Mouse (Mus musculus): ENCODE data around the gene Ahnak2. TPM values are rescaled to one million over a fixed set of nuclear protein-coding genes. Genes with fewer than 3 reads are reported as not detected.
A peak's percentile ranks its signal among the peaks of the same experiment; 100 is the strongest.
"Not testable (repeated sequence)": the region's sequence is repeated elsewhere in the genome, so short reads cannot be mapped to it uniquely, and the experiment has no call there.

Ahnak2 gene
- polyA plus RNA-seq, 1 experiment from 2014 or later = 1.2 TPM

- no peak overlapping the region for H3K4me3 ChIP-seq
- no peak for ATAC-seq (ENCODE audit: insufficient number of reproducible peaks, insufficient read depth, low FRiP score, low TSS enrichment, low read depth)
- H3K9me3 ChIP-seq = no peaks in the 10 kb centered on the region
- H3K27ac ChIP-seq = no peak overlapping the region
- H3K4me1 ChIP-seq = peaks cover 37% of the 10 kb centered on the region
- no peak overlapping the region for H3K9ac ChIP-seq
- H3K36me3 ChIP-seq = peaks cover 85% of the 10 kb centered on the region
- H3K4me2 ChIP-seq = no peak overlapping the region
- whole genome bisulfite sequencing = 88% methylated on average over 12 of the region's 12 CpGs
- H3K27me3 ChIP-seq = no peaks in the 10 kb centered on the region
Observed at GRCm38 (mm10) chr12:112820401-112820999, 18.0 kb upstream of the Ahnak2 start.

GRCm38 (mm10) chr12:112819057-112819662 is 16.7 kb upstream of the Ahnak2 start:
- 92% methylated on average over 8 of the region's 8 CpGs for WGBS
- no peak overlapping the region for H3K4me2 ChIP-seq

GRCm38 (mm10) chr12:112816866-112817265 is 14.4 kb upstream of the Ahnak2 start:
- H3K27me3 ChIP-seq; H3K27ac ChIP-seq; H3K9me3 ChIP-seq; H3K9ac ChIP-seq; H3K4me3 ChIP-seq; H3K4me2 ChIP-seq; ATAC-seq (ENCODE audit: insufficient number of reproducible peaks, insufficient read depth, low FRiP score, low TSS enrichment, low read depth): not testable (repeated sequence)
- H3K36me3 ChIP-seq = peaks cover 80% of the 10 kb centered on the region
- 83% methylated on average over 7 of the region's 7 CpGs for WGBS
- 0 out of 2 replicates have a peak, but pooled peaks cover 10% of the 10 kb centered on the region for H3K4me1 ChIP-seq

More at GRCm38 (mm10) chr12:112819057-112819662, 16.7 kb upstream of the Ahnak2 start:
- Histone ChIP-seq H3K27ac (no peak overlapping the region), H3K27me3 (no peaks in the 10 kb centered on the region), H3K9me3 (no peaks in the 10 kb centered on the region), H3K9ac (no peak overlapping the region), H3K4me3 (no peak overlapping the region), H3K4me1 (peaks cover 29% of the 10 kb centered on the region), H3K36me3 (peaks cover 88% of the 10 kb centered on the region)
- ATAC-seq (ENCODE audit: insufficient number of reproducible peaks, insufficient read depth, low FRiP score, low TSS enrichment, low read depth) = no peak

- ATAC-seq (ENCODE audit: insufficient number of reproducible peaks, insufficient read depth, low FRiP score, low TSS enrichment, low read depth) = no peak
- Histone ChIP-seq H3K27me3 (no peaks in the 10 kb centered on the region), H3K4me2 (no peak overlapping the region), H3K4me1 (0 out of 2 replicates have a peak, but pooled peaks cover 5% of the 10 kb centered on the region), H3K4me3 (no peak overlapping the region), H3K36me3 (peaks cover 75% of the 10 kb centered on the region), H3K27ac (no peak overlapping the region), H3K9me3 (no peaks in the 10 kb centered on the region), H3K9ac (no peak overlapping the region)
- WGBS = 54% methylated on average over 4 of the region's 4 CpGs
Observed at GRCm38 (mm10) chr12:112816294-112816693, 13.8 kb upstream of the Ahnak2 start.

- H3K4me2 ChIP-seq = no peak overlapping the region
- H3K9ac ChIP-seq = no peak overlapping the region
- 68% methylated on average over 14 of the region's 14 CpGs for WGBS
- peak overlapping the region; percentile 66; the same call in 1 of the 2 replicates for H3K27ac ChIP-seq
- H3K4me3 ChIP-seq = no peak overlapping the region
- 0 out of 2 replicates have a peak, but pooled peaks have one; percentile 21 for ATAC-seq (ENCODE audit: insufficient number of reproducible peaks, insufficient read depth, low FRiP score, low TSS enrichment, low read depth)
- H3K27me3 ChIP-seq = no peaks in the 10 kb centered on the region
- H3K4me1 ChIP-seq = peaks cover 9% of the 10 kb centered on the region
- peaks cover 62% of the 10 kb centered on the region for H3K36me3 ChIP-seq
- no peaks in the 10 kb centered on the region for H3K9me3 ChIP-seq
Observed at GRCm38 (mm10) chr12:112814682-112815470, 12.4 kb upstream of the Ahnak2 start.

- H3K27me3 ChIP-seq = 0 out of 2 replicates have a peak, but pooled peaks cover 6% of the 10 kb centered on the region
- no peak overlapping the region for H3K4me3 ChIP-seq
- no peak for ATAC-seq (ENCODE audit: insufficient number of reproducible peaks, insufficient read depth, low FRiP score, low TSS enrichment, low read depth)
- H3K36me3 ChIP-seq = peaks cover 47% of the 10 kb centered on the region
- peaks cover 19% of the 10 kb centered on the region for H3K4me1 ChIP-seq
- H3K27ac ChIP-seq = no peak overlapping the region
- WGBS = 79% methylated on average over 7 of the region's 7 CpGs
- no peak overlapping the region for H3K4me2 ChIP-seq
- no peaks in the 10 kb centered on the region for H3K9me3 ChIP-seq
- no peak overlapping the region for H3K9ac ChIP-seq
Observed at GRCm38 (mm10) chr12:112813370-112813769, 10.9 kb upstream of the Ahnak2 start.

- Histone ChIP-seq H3K4me2 (peak overlapping the region; percentile 99), H3K4me1 (peaks cover 20% of the 10 kb centered on the region), H3K27me3 (0 out of 2 replicates have a peak, but pooled peaks cover 6% of the 10 kb centered on the region), H3K27ac (no peak overlapping the region), H3K9me3 (no peaks in the 10 kb centered on the region), H3K36me3 (peaks cover 18% of the 10 kb centered on the region), H3K9ac (peak overlapping the region; percentile 77), H3K4me3 (peak overlapping the region; percentile 67; the same call in 1 of the 2 replicates)
- 63% methylated on average over 19 of the region's 19 CpGs for WGBS
- no peak for ATAC-seq (ENCODE audit: insufficient number of reproducible peaks, insufficient read depth, low FRiP score, low TSS enrichment, low read depth)
Observed at GRCm38 (mm10) chr12:112810092-112810885, 7.8 kb upstream of the Ahnak2 start.

GRCm38 (mm10) chr12:112809641-112810040 is 7.2 kb upstream of the Ahnak2 start:
- H3K36me3 ChIP-seq = peaks cover 12% of the 10 kb centered on the region
- WGBS = 23% methylated on average over 8 of the region's 8 CpGs
- peaks cover 20% of the 10 kb centered on the region for H3K4me1 ChIP-seq
- no peak for ATAC-seq (ENCODE audit: insufficient number of reproducible peaks, insufficient read depth, low FRiP score, low TSS enrichment, low read depth)
- H3K4me3 ChIP-seq = peak overlapping the region; percentile 67
- H3K4me2 ChIP-seq = peak overlapping the region; percentile 99
- peak overlapping the region; percentile 77 for H3K9ac ChIP-seq
- H3K9me3 ChIP-seq = no peaks in the 10 kb centered on the region
- no peak overlapping the region for H3K27ac ChIP-seq
- H3K27me3 ChIP-seq = 0 out of 2 replicates have a peak, but pooled peaks cover 6% of the 10 kb centered on the region

- peaks cover 20% of the 10 kb centered on the region for H3K4me1 ChIP-seq
- H3K27ac ChIP-seq = peak within 1 kb of the TSS; percentile 44; the same call in 1 of the 2 replicates
- ATAC-seq (ENCODE audit: insufficient number of reproducible peaks, insufficient read depth, low FRiP score, low TSS enrichment, low read depth) = peak; percentile 88
- under 1% methylated on average over 64 of the region's 64 CpGs for WGBS
- H3K27me3 ChIP-seq = peaks cover 6% of the 10 kb centered on the region; the same call in 1 of the 2 replicates
- H3K4me2 ChIP-seq = peak within 1 kb of the TSS; percentile 99
- H3K4me3 ChIP-seq = peak within 1 kb of the TSS; percentile 67
- peak within 1 kb of the TSS; percentile 77 for H3K9ac ChIP-seq
- H3K9me3 ChIP-seq = no peaks in the 10 kb centered on the region
- H3K36me3 ChIP-seq = peaks cover 3% of the 10 kb centered on the region; the same call in 1 of the 2 replicates
Observed at GRCm38 (mm10) chr12:112808587-112809364, 6.3 kb upstream of the Ahnak2 start, which contains the start of gene Clba1. Clba1 (plus strand) TSS chr12:112808937.

- Histone ChIP-seq H3K4me3 (peak overlapping the region; percentile 67), H3K9ac (peak overlapping the region; percentile 77), H3K36me3 (no peaks in the 10 kb centered on the region), H3K9me3 (no peaks in the 10 kb centered on the region), H3K4me1 (peaks cover 20% of the 10 kb centered on the region), H3K27me3 (peaks cover 8% of the 10 kb centered on the region), H3K4me2 (peak overlapping the region; percentile 99), H3K27ac (peak overlapping the region; percentile 44; the same call in 1 of the 2 replicates)
- 56% methylated on average over 5 of the region's 5 CpGs for WGBS
- ATAC-seq (ENCODE audit: insufficient number of reproducible peaks, insufficient read depth, low FRiP score, low TSS enrichment, low read depth) = 0 out of 2 replicates have a peak, but pooled peaks have one; percentile 1
Observed at GRCm38 (mm10) chr12:112808212-112808586, 5.7 kb upstream of the Ahnak2 start.

Measured in embryonic facial prominence, embryonic 13.5 days (tissue).